In the genomic region with DNA sequence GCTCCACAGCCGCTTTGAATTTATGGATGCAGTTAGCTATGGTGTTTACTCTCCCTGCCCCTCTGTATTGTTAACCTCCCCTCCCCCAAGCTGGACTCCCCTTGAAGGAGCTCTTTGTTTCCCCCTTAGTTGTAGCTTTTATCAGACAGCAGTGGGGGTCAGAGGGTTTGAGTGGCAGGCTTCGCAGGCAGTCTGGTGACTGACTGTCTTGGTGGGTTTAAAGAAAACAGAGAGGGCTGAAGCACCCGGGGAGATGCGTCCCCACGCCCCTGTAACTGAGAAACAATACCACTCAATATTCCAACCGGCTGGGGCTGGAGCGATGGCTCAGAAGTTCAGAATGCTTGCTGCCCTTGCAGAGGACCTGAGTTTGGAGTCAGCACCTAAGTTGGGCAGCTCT, we compare ENCODE assay signal across 29 mouse cellular contexts. TPM values are rescaled to one million over a fixed set of nuclear protein-coding genes. Genes with fewer than 3 reads are reported as not detected.
A peak's percentile ranks its signal among the peaks of the same experiment; 100 is the strongest.
DNase-seq lines count a peak whose midpoint lies in the region; ATAC-seq lines count a peak whose summit lies in the region.
"Had no signal": no experiment of that assay in that cellular context is flagged by ENCODE, and none has a peak within 500 bp of the region (broad histone marks: within the 10 kb centered on the region; RNA-seq: fewer than 3 reads in every experiment).

No protein-coding gene starts in this region.

- H3K4me1 ChIP-seq in forebrain, embryonic 10.5 days: peaks cover 61% of the 10 kb centered on the region
- peaks cover 19% of the 10 kb centered on the region for H3K4me1 ChIP-seq in forebrain, embryonic 11.5 days (replicated peaks; ENCODE audit: control insufficient read depth, insufficient read depth, low read length)
- H3K4me1 ChIP-seq in kidney, embryonic 16.5 days (ENCODE audit: insufficient read depth, low read length): no peaks in the 10 kb centered on the region; the same call in 1 of the 2 replicates
- no peaks in the 10 kb centered on the region for H3K4me1 ChIP-seq in embryonic facial prominence, embryonic 11.5 days (ENCODE audit: control insufficient read depth, insufficient read depth, low read length)

- H3K4me3 ChIP-seq in forebrain, embryonic 10.5 days: no peak overlapping the region
- no peak overlapping the region for H3K4me3 ChIP-seq in forebrain, embryonic 11.5 days (ENCODE audit: low read depth, low read length)
- no peak overlapping the region for H3K4me3 ChIP-seq in kidney, embryonic 16.5 days (ENCODE audit: low read length)
- no peak overlapping the region for H3K4me3 ChIP-seq in embryonic facial prominence, embryonic 11.5 days (ENCODE audit: low read depth, low read length)
- H3K4me3 ChIP-seq: forebrain, embryonic 12.5 days; heart, embryonic 15.5 days; left cerebral cortex, adult 2 months; limb, embryonic 15.5 days; megakaryocyte, embryonic 14.5 days had no signal

- no peak for ATAC-seq in forebrain, embryonic 11.5 days (replicated peaks; ENCODE audit: low FRiP score)
- 0 out of 2 replicates have a peak, but pooled peaks have one; percentile 32 for ATAC-seq in kidney, embryonic 16.5 days (ENCODE audit: low FRiP score, low TSS enrichment)
- 0 out of 2 replicates have a peak, but pooled peaks have one; percentile 22 for ATAC-seq in embryonic facial prominence, embryonic 11.5 days (replicated peaks; ENCODE audit: insufficient number of reproducible peaks, low FRiP score, low TSS enrichment, low read depth)
- ATAC-seq: CD4-positive, CD25-positive, alpha-beta regulatory T cell, adult 4 months had no signal

- no peaks in the 10 kb centered on the region for H3K36me3 ChIP-seq in forebrain, embryonic 10.5 days (replicated peaks)
- no peaks in the 10 kb centered on the region for H3K36me3 ChIP-seq in forebrain, embryonic 11.5 days (ENCODE audit: control insufficient read depth, insufficient read depth, low read length)
- H3K36me3 ChIP-seq in kidney, embryonic 16.5 days (ENCODE audit: insufficient read depth, low read length): no peaks in the 10 kb centered on the region
- no peaks in the 10 kb centered on the region for H3K36me3 ChIP-seq in embryonic facial prominence, embryonic 11.5 days (replicated peaks; ENCODE audit: control insufficient read depth, insufficient read depth, low read depth, low read length)
- H3K36me3 ChIP-seq: forebrain, embryonic 12.5 days; heart, embryonic 15.5 days; limb, embryonic 15.5 days had no signal

- peak overlapping the region; percentile 74 for H3K27ac ChIP-seq in forebrain, embryonic 10.5 days
- no peak overlapping the region for H3K27ac ChIP-seq in forebrain, embryonic 11.5 days (ENCODE audit: low read depth, low read length)
- no peak overlapping the region for H3K27ac ChIP-seq in kidney, embryonic 16.5 days (ENCODE audit: low read length)
- no peak overlapping the region for H3K27ac ChIP-seq in embryonic facial prominence, embryonic 11.5 days (replicated peaks; ENCODE audit: low read depth, low read length)
- H3K27ac ChIP-seq: forebrain, embryonic 12.5 days; heart, embryonic 15.5 days; left cerebral cortex, adult 2 months; limb, embryonic 15.5 days; liver, embryonic 14.5 days; stomach, postnatal 0 days had no signal

- H3K27me3 ChIP-seq in forebrain, embryonic 10.5 days (ENCODE audit: poor library complexity, severe bottlenecking): no peaks in the 10 kb centered on the region; the same call in 1 of the 2 replicates
- no peaks in the 10 kb centered on the region for H3K27me3 ChIP-seq in forebrain, embryonic 11.5 days (ENCODE audit: control insufficient read depth, insufficient read depth, low read length)
- H3K27me3 ChIP-seq in kidney, embryonic 16.5 days (ENCODE audit: insufficient read depth, low read length): no peaks in the 10 kb centered on the region
- H3K27me3 ChIP-seq in embryonic facial prominence, embryonic 11.5 days (ENCODE audit: control insufficient read depth, insufficient read depth, low read length): no peaks in the 10 kb centered on the region
- H3K27me3 ChIP-seq: forebrain, embryonic 12.5 days; heart, embryonic 15.5 days; limb, embryonic 15.5 days had no signal

- H3K9me3 ChIP-seq in forebrain, embryonic 10.5 days: no peaks in the 10 kb centered on the region
- H3K9me3 ChIP-seq in forebrain, embryonic 11.5 days (ENCODE audit: control insufficient read depth, low read length): no peaks in the 10 kb centered on the region
- H3K9me3 ChIP-seq in kidney, embryonic 16.5 days (ENCODE audit: low read length): no peaks in the 10 kb centered on the region
- H3K9me3 ChIP-seq in embryonic facial prominence, embryonic 11.5 days (replicated peaks; ENCODE audit: control insufficient read depth, low read length): no peaks in the 10 kb centered on the region
- H3K9me3 ChIP-seq: forebrain, embryonic 12.5 days; heart, embryonic 15.5 days; limb, embryonic 15.5 days; megakaryocyte, embryonic 14.5 days had no signal

- no peak for DNase-seq in forebrain, embryonic 10.5 days (ENCODE audit: extremely low spot score, low spot score)
- no peak for DNase-seq in forebrain, embryonic 11.5 days (ENCODE audit: low spot score)
- no peak for DNase-seq in kidney, postnatal 4 days
- peak; percentile 89 for DNase-seq in ES-CJ7 (ENCODE audit: low read depth, low spot score)
- peak; percentile 30 for DNase-seq in embryonic facial prominence, embryonic 11.5 days (ENCODE audit: low spot score)
- DNase-seq in spleen, postnatal 14 days (ENCODE audit: low spot score in 2 of 2): no peak
- DNase-seq in heart, adult 18-20 months: no peak
- DNase-seq: cerebellum, adult 18-20 months; cerebellum, postnatal 14 days; heart, postnatal 36 days; kidney, adult 9 months; lung, embryonic 14.5 days; lung, postnatal 36 days; thymus, adult 2 months; thymus, postnatal 4 days had no signal

- no peak overlapping the region for H3K9ac ChIP-seq in forebrain, embryonic 11.5 days (ENCODE audit: low read length)
- H3K9ac ChIP-seq in kidney, embryonic 16.5 days (replicated peaks; ENCODE audit: low read length): no peak overlapping the region
- H3K9ac ChIP-seq in embryonic facial prominence, embryonic 11.5 days (replicated peaks; ENCODE audit: low read length): no peak overlapping the region
- H3K9ac ChIP-seq: forebrain, embryonic 12.5 days; heart, embryonic 15.5 days; limb, embryonic 15.5 days; liver, embryonic 14.5 days; lung, embryonic 14.5 days had no signal

- H3K4me2 ChIP-seq in forebrain, embryonic 11.5 days (ENCODE audit: low read depth, low read length, severe bottlenecking): no peak overlapping the region
- no peak overlapping the region for H3K4me2 ChIP-seq in kidney, embryonic 16.5 days (replicated peaks; ENCODE audit: low read depth, low read length)
- H3K4me2 ChIP-seq in embryonic facial prominence, embryonic 11.5 days (ENCODE audit: low read depth, low read length): no peak overlapping the region
- H3K4me2 ChIP-seq: forebrain, embryonic 12.5 days; heart, embryonic 15.5 days; limb, embryonic 15.5 days; lung, embryonic 14.5 days had no signal

- WGBS in forebrain, embryonic 10.5 days: 45% methylated on average over 7 of the region's 7 CpGs
- whole genome bisulfite sequencing in forebrain, embryonic 11.5 days: 25% methylated on average over 7 of the region's 7 CpGs
- WGBS in kidney, embryonic 16.5 days: 63% methylated on average over 7 of the region's 7 CpGs
- WGBS in embryonic facial prominence, embryonic 11.5 days: 16% methylated on average over 7 of the region's 7 CpGs

RNA-seq across cellular contexts. Expression of gene Kcnk5, which starts 39.5 kb away (rescaled TPM):
- 16.1 and 16.8 TPM in 2 replicates for polyA plus RNA-seq in forebrain, embryonic 10.5 days (2016; fragmentation: Nextera tagmentation; extraction: Ambion mirVana)
- polyA plus RNA-seq in forebrain, embryonic 11.5 days (2014; fragmentation: Nextera tagmentation; extraction: Ambion mirVana): 14.9 and 15.4 TPM in 2 replicates
- 21.9 and 22.7 TPM in 2 replicates for polyA plus RNA-seq in kidney, embryonic 16.5 days (2015; fragmentation: Nextera tagmentation; extraction: Ambion mirVana)
- polyA plus RNA-seq in embryonic facial prominence, embryonic 11.5 days (2014; fragmentation: Nextera tagmentation; extraction: Ambion mirVana): 4.5 and 5.2 TPM in 2 replicates
- total RNA-seq in heart, adult 18-20 months (2021): under 1 TPM; 0.69 to 0.95 TPM

RNA-seq across cellular contexts. Expression of gene Kcnk16, which starts 47.9 kb away (rescaled TPM):
- polyA plus RNA-seq in forebrain, embryonic 10.5 days (2016; fragmentation: Nextera tagmentation; extraction: Ambion mirVana): not detected in 2 replicates
- polyA plus RNA-seq in forebrain, embryonic 11.5 days (2014; fragmentation: Nextera tagmentation; extraction: Ambion mirVana): not detected in 2 replicates
- not detected in 2 replicates for polyA plus RNA-seq in kidney, embryonic 16.5 days (2015; fragmentation: Nextera tagmentation; extraction: Ambion mirVana)
- 0.31 TPM in 1 of 2 replicates, not detected in the other for polyA plus RNA-seq in embryonic facial prominence, embryonic 11.5 days (2014; fragmentation: Nextera tagmentation; extraction: Ambion mirVana)
- total RNA-seq in heart, adult 18-20 months (2021): not detected
- total RNA-seq: gastrocnemius, adult 18-20 months; gastrocnemius, postnatal 4 days; heart, postnatal 36 days; layer of hippocampus, postnatal 10 days; left cerebral cortex, adult 2 months; left cerebral cortex, postnatal 36 days had no signal
- polyA plus RNA-seq: CD4-positive, CD25-positive, alpha-beta regulatory T cell, adult 4 months; forebrain, embryonic 12.5 days; neural tube, embryonic 11.5 days had no signal

Comparison
In these comparisons a context has a peak if more than half of its experiments do, and no peak if none do; other contexts are left out.
1. DNase-seq: peak in ES-CJ7 (single experiment) and embryonic facial prominence, embryonic 11.5 days (single experiment); none in forebrain, embryonic 10.5 days (single experiment), forebrain, embryonic 11.5 days (single experiment), kidney, postnatal 4 days (0 of 2), spleen, postnatal 14 days (0 of 2) and heart, adult 18-20 months (0 of 2).